Mouse (Mus musculus) right cerebral cortex, postnatal 25 days (tissue): ENCODE measurements around the gene Lamc3.
"Not testable (repeated sequence)": the region's sequence is repeated elsewhere in the genome, so short reads cannot be mapped to it uniquely, and the experiment has no call there.

Experiments
- DNase-seq: peaks from one replicate; pipeline ENCODE4 v3.0.0; 2022

Lamc3 gene

GRCm38 (mm10) chr2:31880868-31881267, 6.2 kb upstream of the Lamc3 start:
- DNase-seq, result no peak

- no peak for DNase-seq
Observed at GRCm38 (mm10) chr2:31883061-31883460, 4.0 kb upstream of the Lamc3 start.

GRCm38 (mm10) chr2:31884806-31885205, 2.3 kb upstream of the Lamc3 start:
- peak; percentile 43 for DNase-seq

GRCm38 (mm10) chr2:31888871-31889270, 1.8 kb downstream of the Lamc3 start:
- no peak for DNase-seq

GRCm38 (mm10) chr2:31891219-31891618, 4.1 kb downstream of the Lamc3 start:
- no peak for DNase-seq

- no peak for DNase-seq
Observed at GRCm38 (mm10) chr2:31893110-31893669, 6.1 kb downstream of the Lamc3 start.

- DNase-seq, result peak; percentile 35
Observed at GRCm38 (mm10) chr2:31894221-31894870, 7.3 kb downstream of the Lamc3 start.

- DNase-seq, result no peak
Observed at GRCm38 (mm10) chr2:31900932-31901331, 13.8 kb downstream of the Lamc3 start.

GRCm38 (mm10) chr2:31901659-31902362, 14.7 kb downstream of the Lamc3 start:
- DNase-seq, result no peak

- no peak for DNase-seq
Observed at GRCm38 (mm10) chr2:31904089-31904488, 17.0 kb downstream of the Lamc3 start.

- no peak for DNase-seq
Observed at GRCm38 (mm10) chr2:31904622-31905021, 17.5 kb downstream of the Lamc3 start.

- DNase-seq, result no peak
Observed at GRCm38 (mm10) chr2:31905682-31906081, 18.6 kb downstream of the Lamc3 start.

- DNase-seq, result no peak
Observed at GRCm38 (mm10) chr2:31906407-31906806, 19.3 kb downstream of the Lamc3 start.

GRCm38 (mm10) chr2:31912575-31912974, 25.5 kb downstream of the Lamc3 start:
- DNase-seq, result no peak

- DNase-seq, result not testable (repeated sequence)
Observed at GRCm38 (mm10) chr2:31914213-31914612, 27.1 kb downstream of the Lamc3 start.

GRCm38 (mm10) chr2:31915112-31915511, 28.0 kb downstream of the Lamc3 start:
- DNase-seq, result peak; percentile 69

GRCm38 (mm10) chr2:31917636-31918035, 30.5 kb downstream of the Lamc3 start:
- peak; percentile 27 for DNase-seq

GRCm38 (mm10) chr2:31923645-31924044, 36.6 kb downstream of the Lamc3 start:
- no peak for DNase-seq

- no peak for DNase-seq
Observed at GRCm38 (mm10) chr2:31924811-31925210, 37.7 kb downstream of the Lamc3 start.

GRCm38 (mm10) chr2:31925936-31926335, 38.8 kb downstream of the Lamc3 start:
- DNase-seq, result no peak

GRCm38 (mm10) chr2:31929664-31930063, 42.6 kb downstream of the Lamc3 start:
- DNase-seq, result no peak

- DNase-seq, result no peak
Observed at GRCm38 (mm10) chr2:31934551-31934950, 47.5 kb downstream of the Lamc3 start.

- no peak for DNase-seq
Observed at GRCm38 (mm10) chr2:31935054-31935453, 48.0 kb downstream of the Lamc3 start.

GRCm38 (mm10) chr2:31938298-31938697, 51.2 kb downstream of the Lamc3 start:
- no peak for DNase-seq
